Mouse (Mus musculus) C2C12 (cell line): Measurements from ENCODE around the gene Arap1.

Experiments
- CEBPB ChIP-seq: IDR thresholded peaks from one replicate; pipeline ENCODE4 v1.6.1; 2011; ENCODE audit warnings: low read depth, mild to moderate bottlenecking, control low read depth, moderate library complexity
- CTCF ChIP-seq: IDR thresholded peaks from one replicate; pipeline ENCODE4 v1.5.1; 2011; ENCODE audit not compliant: control insufficient read depth, insufficient read depth, insufficient read length
- FOSL1 ChIP-seq: IDR thresholded peaks from one replicate; pipeline ENCODE4 v1.8.0; 2011; ENCODE audit warnings: mild to moderate bottlenecking, low read length; ENCODE audit not compliant: poor library complexity, insufficient read depth, severe bottlenecking
- MAX ChIP-seq: IDR thresholded peaks from one replicate; pipeline ENCODE4 v1.6.1; 2011; ENCODE audit warnings: mild to moderate bottlenecking, control low read depth
- MYOD1 ChIP-seq: IDR thresholded peaks from one replicate; pipeline ENCODE4 v1.6.1; 2011; ENCODE audit warnings: low read depth; ENCODE audit not compliant: control insufficient read depth, insufficient read length
- USF1 ChIP-seq: IDR thresholded peaks from one replicate; pipeline ENCODE4 v1.6.1; 2011; ENCODE audit warnings: low read depth, mild to moderate bottlenecking, control low read depth, moderate library complexity

- TF ChIP-seq CTCF: no peak
- TF ChIP-seq MAX: no peak
- TF ChIP-seq CEBPB: no peak
- TF ChIP-seq MYOD1: no peak
- no peak for TF ChIP-seq FOSL1
- TF ChIP-seq USF1: no peak
Measured at GRCm38 (mm10) chr7:101421529-101421928, 73.7 kb downstream of the Arap1 start, which contains the start of gene Pde2a.
